Mouse (Mus musculus): ENCODE measurements around the gene Wwc2.
A peak's percentile ranks its signal among the peaks of the same experiment; 100 is the strongest.

Gene Wwc2

GRCm38 (mm10) chr8:47989211-47989610, 1.5 kb downstream of the Wwc2 start:
- DNase-seq (ENCODE audit: low spot score): no peak

GRCm38 (mm10) chr8:47988111-47988510, 2.6 kb downstream of the Wwc2 start:
- no peak for DNase-seq (ENCODE audit: low spot score)

- no peak for DNase-seq (ENCODE audit: low spot score)
These were observed 5.1 kb downstream of the Wwc2 start for GRCm38 (mm10) chr8:47985644-47986043.

GRCm38 (mm10) chr8:47985243-47985642, 5.5 kb downstream of the Wwc2 start:
- DNase-seq (ENCODE audit: low spot score): no peak

- no peak for DNase-seq (ENCODE audit: low spot score)
These were observed 9.6 kb downstream of the Wwc2 start for GRCm38 (mm10) chr8:47981075-47981474.

GRCm38 (mm10) chr8:47979876-47980275, 10.8 kb downstream of the Wwc2 start:
- DNase-seq (ENCODE audit: low spot score): no peak

- DNase-seq (ENCODE audit: low spot score): no peak
These were observed 12.0 kb downstream of the Wwc2 start for GRCm38 (mm10) chr8:47978755-47979154.

GRCm38 (mm10) chr8:47974963-47975314, 15.8 kb downstream of the Wwc2 start:
- no peak for DNase-seq (ENCODE audit: low spot score)

GRCm38 (mm10) chr8:47974138-47974962, 16.4 kb downstream of the Wwc2 start:
- no peak for DNase-seq (ENCODE audit: low spot score)

- DNase-seq (ENCODE audit: low spot score): no peak
These were observed 19.6 kb downstream of the Wwc2 start for GRCm38 (mm10) chr8:47971121-47971520.

GRCm38 (mm10) chr8:47970576-47970975, 20.1 kb downstream of the Wwc2 start:
- DNase-seq (ENCODE audit: low spot score): no peak

GRCm38 (mm10) chr8:47967045-47967920, 23.4 kb downstream of the Wwc2 start:
- no peak for DNase-seq (ENCODE audit: low spot score)

- no peak for DNase-seq (ENCODE audit: low spot score)
These were observed 28.2 kb downstream of the Wwc2 start for GRCm38 (mm10) chr8:47962484-47962883.

- no peak for DNase-seq (ENCODE audit: low spot score)
These were observed 28.7 kb downstream of the Wwc2 start for GRCm38 (mm10) chr8:47962005-47962404.

GRCm38 (mm10) chr8:47957560-47957959, 33.2 kb downstream of the Wwc2 start:
- no peak for DNase-seq (ENCODE audit: low spot score)

- no peak for DNase-seq (ENCODE audit: low spot score)
These were observed 39.3 kb downstream of the Wwc2 start for GRCm38 (mm10) chr8:47951380-47951932.

GRCm38 (mm10) chr8:47948836-47949235, 41.9 kb downstream of the Wwc2 start:
- DNase-seq (ENCODE audit: low spot score): no peak

GRCm38 (mm10) chr8:47947672-47948618, 42.8 kb downstream of the Wwc2 start:
- DNase-seq (ENCODE audit: low spot score): no peak

- DNase-seq (ENCODE audit: low spot score): no peak
These were observed 47.7 kb downstream of the Wwc2 start for GRCm38 (mm10) chr8:47943049-47943448.

GRCm38 (mm10) chr8:47941028-47941427, 49.7 kb downstream of the Wwc2 start:
- peak; percentile 17 for DNase-seq (ENCODE audit: low spot score)
